Mouse (Mus musculus) embryonic facial prominence, embryonic 12.5 days (tissue): ENCODE results near the gene Vmn1r129. TPM values are rescaled to one million over a fixed set of nuclear protein-coding genes. Genes with fewer than 3 reads are reported as not detected.
"Not testable (repeated sequence)": the region's sequence is repeated elsewhere in the genome, so short reads cannot be mapped to it uniquely, and the experiment has no call there.

Experiments used
- ATAC-seq: fragments of 200-750 bp; cut with Nextera tagmentation; 2 replicates; pipeline ENCODE4 v1.8.0; 2017; ENCODE audit not compliant: insufficient number of reproducible peaks, insufficient read depth, low FRiP score, low TSS enrichment
- H3K27ac ChIP-seq: fragments of 300-500 bp; sonication (generic); 2 replicates; pipeline ENCODE4 v1.5.1; 2016; ENCODE audit warnings: mild to moderate bottlenecking
- H3K27me3 ChIP-seq: fragments of 300-500 bp; sonication (generic); 2 replicates; pipeline ENCODE4 v1.6.1; 2016; ENCODE audit warnings: mild to moderate bottlenecking, moderate library complexity
- H3K36me3 ChIP-seq: fragments of 300-500 bp; sonication (generic); 2 replicates; pipeline ENCODE4 v1.6.1; 2016; ENCODE audit warnings: mild to moderate bottlenecking
- H3K4me1 ChIP-seq: fragments of 300-500 bp; sonication (generic); 2 replicates; pipeline ENCODE4 v1.6.1; 2016
- H3K4me2 ChIP-seq: fragments of 300-500 bp; sonication (generic); replicated peaks from 2 replicates; pipeline ENCODE4 v1.6.1; 2016; ENCODE audit warnings: mild to moderate bottlenecking, moderate library complexity
- H3K4me3 ChIP-seq: fragments of 300-500 bp; sonication (generic); 2 replicates; pipeline ENCODE4 v1.5.1; 2016; ENCODE audit warnings: mild to moderate bottlenecking
- H3K9ac ChIP-seq: fragments of 300-500 bp; sonication (generic); 2 replicates; pipeline ENCODE4 v1.6.1; 2016; ENCODE audit warnings: mild to moderate bottlenecking, moderate library complexity
- H3K9me3 ChIP-seq: fragments of 300-500 bp; sonication (generic); 2 replicates; pipeline ENCODE4 v1.6.1; 2016; ENCODE audit warnings: mild to moderate bottlenecking, moderate library complexity
- WGBS: fragments of 180-500 bp; shearing (Covaris S2); methylation state at CpG from one replicate; pipeline ENCODE4 v1.1.7; 2016; 5-methylcytosine and 5-hydroxymethylcytosine counted together
- polyA plus RNA-seq: library from polyadenylated mRNA; unstranded; fragments of >200 nt; fragmentation: Nextera tagmentation; extraction: Ambion mirVana; gene quantifications from 2 replicates; pipeline ENCODE4 v1.2.1, GENCODE M21; 2016

Vmn1r129 gene
- polyA plus RNA-seq: not detected in 2 replicates

DNA sequence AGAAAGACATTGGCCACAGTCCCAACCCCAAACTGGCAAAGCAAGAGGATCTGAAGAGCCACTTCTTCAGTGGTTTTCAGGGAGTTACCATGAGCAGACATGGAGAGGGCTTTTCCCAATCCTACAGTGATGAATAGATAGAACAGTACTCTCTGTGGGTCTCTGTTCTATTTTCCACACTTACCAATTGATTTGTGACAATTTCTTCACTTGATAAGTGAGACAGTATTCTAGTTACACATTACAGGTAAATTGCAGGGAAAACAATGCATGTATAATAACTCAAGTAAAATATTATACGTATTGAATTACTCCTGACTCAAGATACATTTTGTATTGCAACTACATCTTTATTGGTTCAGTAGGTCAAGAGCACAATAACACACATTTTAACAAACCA is at the start of gene Vmn1r129:
TSS of gene Vmn1r129 (minus strand) at position 101 of the 400 bp plus-strand sequence.
- WGBS: no CpG with 5 or more reads among the region's 1 CpGs
- not testable (repeated sequence) for H3K4me3 ChIP-seq, H3K4me1 ChIP-seq, H3K9me3 ChIP-seq, H3K27me3 ChIP-seq, H3K9ac ChIP-seq, H3K4me2 ChIP-seq, H3K27ac ChIP-seq, ATAC-seq, H3K36me3 ChIP-seq

- not testable (repeated sequence) for H3K4me1 ChIP-seq, H3K4me3 ChIP-seq, H3K9me3 ChIP-seq, H3K9ac ChIP-seq, H3K27ac ChIP-seq, H3K4me2 ChIP-seq, ATAC-seq, H3K36me3 ChIP-seq, H3K27me3 ChIP-seq
- 60% methylated on average over 1 of the region's 1 CpGs for WGBS
Observed at GRCm38 (mm10) chr7:21349073-21349472, 12.0 kb downstream of the Vmn1r129 start, which contains the start of gene Vmn1r128. Vmn1r128 (plus strand) TSS chr7:21349373.

DNA sequence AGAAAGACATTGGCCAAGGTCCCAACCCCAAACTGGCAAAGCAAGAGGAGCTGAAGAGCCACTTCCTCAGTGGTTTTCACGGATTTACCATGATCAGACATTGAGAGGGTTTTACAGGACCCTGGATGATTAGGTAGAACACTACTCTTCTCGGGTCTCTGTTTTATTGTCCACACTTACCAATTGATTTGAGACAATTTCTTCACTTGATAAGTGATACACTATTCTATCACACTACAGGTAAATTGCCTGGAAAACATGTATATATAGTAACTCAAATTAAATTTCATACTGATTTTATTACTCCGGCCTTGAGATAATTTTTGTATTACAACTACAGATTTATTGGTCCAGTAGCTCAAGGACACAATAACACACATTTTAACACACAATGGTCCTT is 41.3 kb downstream of the Vmn1r129 start, which contains the start of gene Vmn1r127:
TSS of gene Vmn1r127 (minus strand) at position 101 of the 400 bp plus-strand sequence.
- H3K27me3 ChIP-seq, ATAC-seq, H3K9me3 ChIP-seq, H3K4me1 ChIP-seq, H3K4me3 ChIP-seq, H3K27ac ChIP-seq, H3K9ac ChIP-seq, H3K36me3 ChIP-seq, H3K4me2 ChIP-seq: not testable (repeated sequence)
- WGBS: no CpG with 5 or more reads among the region's 3 CpGs

Other genes starting within 250 kb of the Vmn1r129 start
- not detected in 2 replicates for gene Vmn1r122, start 227.2 kb downstream of the Vmn1r129 start, polyA plus RNA-seq
- not detected in 2 replicates for gene Vmn1r123, start 199.1 kb downstream of the Vmn1r129 start, polyA plus RNA-seq
- not detected in 2 replicates for gene Gm5157, start 170.9 kb downstream of the Vmn1r129 start, polyA plus RNA-seq
- not detected in 2 replicates for gene Vmn1r124, start 100.7 kb downstream of the Vmn1r129 start, polyA plus RNA-seq
- not detected in 2 replicates for gene Vmn1r125, start 89.1 kb downstream of the Vmn1r129 start, polyA plus RNA-seq
- not detected in 2 replicates for gene Vmn1r126, start 59.8 kb downstream of the Vmn1r129 start, polyA plus RNA-seq
- not detected in 2 replicates for gene Vmn1r127, start 41.4 kb downstream of the Vmn1r129 start, polyA plus RNA-seq
- gene Vmn1r128, start 11.9 kb downstream of the Vmn1r129 start, polyA plus RNA-seq: not detected in 2 replicates
- not detected in 2 replicates for gene Gm6882, start 71.5 kb upstream of the Vmn1r129 start, polyA plus RNA-seq
- gene Vmn1r130, start 150.5 kb upstream of the Vmn1r129 start, polyA plus RNA-seq: not detected in 2 replicates
- gene Vmn1r131, start 184.8 kb upstream of the Vmn1r129 start, polyA plus RNA-seq: not detected in 2 replicates